Mouse (Mus musculus): ENCODE measurements at regions not wholly inside any gene's neighbourhood (a gene's known extent, or its start where the extent isn't known, plus 50 kb on each side); places are given as distances from the start of the nearest gene placed in this dataset.

- peak; percentile 9 to 60 for DNase-seq (ENCODE audit: low spot score in 2 of 2)
These were observed 53.4 kb upstream of the Fmnl2 start for GRCm38 (mm10) chr2:52804106-52804825.

GRCm38 (mm10) chr2:52804826-52805149 is 52.9 kb upstream of the Fmnl2 start:
- no peak for DNase-seq (ENCODE audit: low spot score in 2 of 2)

- no peak for DNase-seq (ENCODE audit: low spot score in 2 of 2)
These were observed 49.8 kb upstream of the Fmnl2 start for GRCm38 (mm10) chr2:52807826-52808225.

Measured in layer of hippocampus, adult 18-20 months (tissue).